Mouse (Mus musculus): Measurements from ENCODE around the gene Gnaq.
"Not testable (repeated sequence)": the region's sequence is repeated elsewhere in the genome, so short reads cannot be mapped to it uniquely, and the experiment has no call there.

Gnaq gene

DNA sequence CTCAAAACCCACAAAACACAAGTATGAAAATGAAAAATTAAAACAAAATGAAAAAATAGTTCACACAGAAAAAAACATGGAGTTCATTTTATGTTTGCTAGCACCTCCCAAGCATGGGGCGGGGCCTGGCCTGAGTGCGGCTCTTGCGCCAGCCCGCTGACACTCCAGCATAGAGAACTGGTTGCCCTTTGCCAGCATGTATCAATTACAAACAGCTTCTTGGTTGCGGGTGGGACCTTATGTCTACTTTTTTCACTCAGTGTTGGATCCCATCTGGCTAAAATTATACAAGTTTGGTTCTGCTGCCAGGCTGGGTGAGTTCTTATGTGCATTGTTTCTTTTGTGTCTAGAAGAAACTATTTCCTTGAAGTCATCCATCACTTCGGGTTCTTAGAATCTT is 14.8 kb downstream of the Gnaq start:
- no peak for DNase-seq (ENCODE audit: low read depth, low spot score)

DNA sequence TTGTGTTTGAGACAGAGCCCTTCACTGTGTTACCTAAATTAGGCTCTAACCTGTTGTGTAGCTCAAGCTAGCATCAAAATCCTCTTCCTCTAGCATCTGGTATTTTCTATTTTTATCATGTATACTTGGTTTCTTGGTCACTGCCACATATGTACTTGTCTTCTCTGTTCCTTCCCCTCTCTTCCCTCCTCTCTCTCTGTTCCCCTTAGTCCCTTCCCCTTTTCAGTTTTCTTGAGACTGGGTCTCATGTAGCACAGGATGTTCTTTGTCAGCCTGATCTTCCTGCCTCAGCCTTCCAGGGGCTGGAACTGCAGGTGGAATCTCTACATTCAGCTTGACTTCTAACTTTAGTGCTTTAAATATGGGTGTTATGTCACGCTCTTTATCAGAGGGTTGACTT is 16.5 kb downstream of the Gnaq start:
- DNase-seq (ENCODE audit: low read depth, low spot score): no peak

DNA sequence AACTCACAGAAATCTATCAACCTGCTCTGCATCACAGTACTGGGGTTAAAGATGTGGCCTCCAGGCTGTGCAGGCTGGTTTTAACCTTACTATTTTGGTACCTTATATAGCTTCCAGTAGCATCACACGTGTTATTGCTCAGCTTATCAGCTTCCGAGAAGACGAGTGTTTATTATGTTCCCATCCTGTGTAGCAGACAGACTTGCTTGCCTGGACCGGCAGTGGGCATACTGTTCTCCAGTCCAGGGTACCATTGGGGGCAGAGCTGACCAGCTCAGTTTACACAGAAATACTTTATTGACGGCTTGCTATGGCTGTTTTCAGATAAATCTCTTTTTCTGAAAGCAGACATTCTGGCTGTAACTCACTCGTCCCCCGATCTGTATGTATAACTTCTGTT is 17.7 kb downstream of the Gnaq start:
- DNase-seq (ENCODE audit: low read depth, low spot score): no peak

DNA sequence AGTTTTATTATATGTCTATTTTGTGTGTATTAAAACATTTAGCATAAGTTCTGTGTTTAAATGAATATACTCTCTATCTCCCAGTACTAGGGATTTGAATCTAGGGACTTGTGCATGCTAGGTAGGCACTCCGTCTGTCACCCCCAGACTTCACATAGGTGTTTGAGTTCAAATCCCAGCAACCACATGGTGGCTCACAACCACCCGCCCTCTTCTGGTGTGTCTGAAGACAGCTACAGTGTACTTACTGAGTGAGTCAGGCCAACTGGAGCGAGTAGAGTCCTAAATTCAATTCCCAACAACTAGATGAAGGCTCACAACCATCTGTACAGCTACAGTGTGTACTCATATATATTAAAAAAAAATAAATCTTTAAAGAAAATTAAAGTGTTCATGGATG is 21.2 kb downstream of the Gnaq start:
- no peak for DNase-seq (ENCODE audit: low read depth, low spot score)

DNA sequence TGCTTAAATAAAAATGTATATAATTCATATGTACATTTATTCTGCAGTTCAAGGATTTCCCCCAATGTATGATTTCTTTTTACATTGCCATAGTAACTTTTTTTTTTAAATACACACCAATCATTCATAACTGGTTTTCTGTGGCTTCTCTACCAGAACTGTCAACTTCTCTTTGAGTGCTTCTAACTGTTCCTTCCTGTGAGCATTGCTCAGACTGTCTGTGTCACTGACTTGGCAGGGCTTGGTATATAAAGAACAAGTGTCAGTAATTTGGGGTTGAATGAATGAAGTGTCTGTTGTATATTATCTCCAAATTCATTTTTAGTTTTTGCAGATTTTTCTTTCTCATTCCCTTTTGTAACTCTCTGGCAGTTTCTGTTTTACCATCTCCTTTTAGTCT is 21.8 kb downstream of the Gnaq start:
- no peak for DNase-seq (ENCODE audit: low read depth, low spot score)

DNA sequence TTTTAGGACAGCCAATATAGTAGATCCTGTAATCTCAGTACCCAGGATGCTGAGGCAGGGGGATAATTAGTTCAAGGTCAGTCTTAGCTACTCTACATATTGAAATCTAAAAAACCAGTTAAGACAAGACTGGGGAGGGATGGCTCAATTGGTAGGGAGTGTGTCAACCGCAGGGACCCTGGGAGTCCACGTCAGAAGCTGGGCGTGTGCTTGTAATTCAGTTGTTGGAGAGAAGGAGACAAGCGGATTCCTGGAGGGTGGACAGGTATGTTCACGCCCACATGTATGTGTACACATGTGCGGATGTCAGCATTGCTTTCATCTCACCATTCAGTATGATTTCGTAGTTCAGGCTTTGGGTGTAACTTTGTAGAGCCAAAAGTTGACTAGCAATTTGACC is 24.5 kb downstream of the Gnaq start:
- DNase-seq (ENCODE audit: low read depth, low spot score): no peak

DNA sequence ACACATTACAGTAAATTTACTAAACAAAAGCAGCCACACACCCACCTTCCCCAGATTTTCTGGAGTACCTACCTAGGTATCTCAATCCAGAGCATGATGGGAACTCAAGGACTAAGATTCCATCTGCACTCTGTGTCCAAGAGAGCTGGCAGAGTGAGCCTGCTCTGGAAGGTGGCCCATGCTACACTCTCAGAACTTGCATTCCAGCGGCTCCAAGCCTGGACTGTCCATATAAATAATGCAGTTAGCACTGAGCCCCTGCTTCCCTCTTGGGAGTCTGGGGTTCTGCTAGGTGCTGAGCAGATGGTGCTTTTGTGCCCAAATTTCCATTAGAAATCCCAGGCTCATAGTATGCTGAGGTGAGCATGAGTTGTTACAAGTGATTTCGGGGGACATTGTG is 28.1 kb downstream of the Gnaq start:
- no peak for DNase-seq (ENCODE audit: low read depth, low spot score)

DNA sequence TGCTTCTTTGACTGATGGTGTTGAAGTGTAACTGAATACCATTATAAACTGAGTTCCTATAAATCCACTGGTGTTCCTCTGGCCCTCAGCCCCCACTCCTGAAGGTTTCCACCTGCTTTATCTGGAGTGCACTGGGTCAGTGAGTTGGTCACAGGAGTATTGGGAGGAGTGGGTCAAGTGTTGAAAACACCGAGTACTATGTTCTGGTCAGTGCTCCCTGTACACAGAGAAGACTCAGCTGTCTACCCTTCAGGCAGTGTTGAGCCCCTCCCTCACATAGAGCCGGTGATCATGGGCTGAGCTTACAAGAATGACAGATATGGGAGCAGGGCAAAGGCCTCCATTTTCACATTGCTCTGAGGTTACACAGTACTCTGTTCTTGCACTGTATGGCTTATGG is 28.6 kb downstream of the Gnaq start:
- DNase-seq (ENCODE audit: low read depth, low spot score): no peak

DNA sequence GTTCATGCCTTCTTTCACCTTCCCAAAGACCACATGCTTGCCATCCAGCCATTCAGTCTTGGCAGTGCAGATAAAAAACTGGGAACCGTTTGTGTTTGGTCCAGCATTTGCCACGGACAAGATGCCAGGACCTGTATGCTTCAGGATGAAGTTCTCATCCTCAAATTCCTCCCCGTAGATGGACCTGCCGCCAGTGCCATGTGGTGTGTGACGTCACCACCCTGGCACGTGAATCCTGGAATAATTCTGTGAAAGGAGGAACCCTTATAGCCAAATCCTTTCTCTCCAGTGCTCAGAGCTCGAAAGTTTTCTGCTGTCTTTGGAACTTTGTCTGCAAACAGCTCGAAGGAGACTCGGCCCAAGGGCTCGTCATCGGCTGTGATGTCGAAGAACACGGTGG is 31.8 kb downstream of the Gnaq start:
- DNase-seq (ENCODE audit: low read depth, low spot score): not testable (repeated sequence)

DNA sequence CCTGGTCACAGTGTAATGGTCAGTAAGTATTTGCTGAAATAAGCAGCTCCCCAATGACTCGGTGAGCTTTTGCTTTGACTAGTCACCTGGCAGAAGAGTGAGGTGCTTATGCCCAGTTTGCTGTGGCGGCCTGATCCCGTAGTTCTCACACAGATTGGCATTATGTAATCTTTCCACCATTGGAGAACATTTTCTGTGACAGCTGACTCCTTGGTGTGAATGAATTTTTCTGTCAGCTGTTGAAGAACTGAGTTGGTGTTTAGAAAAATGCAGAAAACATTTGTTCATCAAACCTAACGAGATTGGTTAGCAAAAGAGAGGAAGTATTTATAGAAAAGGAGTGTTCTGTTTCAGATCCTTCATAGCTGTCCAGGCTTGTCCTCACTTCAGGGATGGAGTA is 34.6 kb downstream of the Gnaq start:
- DNase-seq (ENCODE audit: low read depth, low spot score): no peak

DNA sequence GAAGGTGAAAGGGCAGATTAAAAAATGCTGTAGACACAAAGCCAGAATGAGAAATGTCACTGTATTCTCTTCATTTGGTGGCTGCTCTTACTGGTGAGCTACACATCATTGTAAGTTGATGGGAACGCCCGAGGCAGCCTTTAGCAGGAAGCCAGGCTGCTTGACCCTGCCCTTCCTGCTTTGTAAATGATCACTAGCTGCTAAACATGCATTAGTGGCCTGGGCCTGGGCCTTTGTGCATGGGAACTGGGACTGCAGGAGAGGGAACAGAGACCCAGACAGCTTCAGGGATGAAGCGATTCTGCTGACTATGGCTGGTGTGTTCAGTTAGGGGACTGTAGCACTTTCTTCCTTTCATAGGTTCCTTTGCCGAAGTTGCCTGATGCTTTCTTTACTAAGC is 35.6 kb downstream of the Gnaq start:
- no peak for DNase-seq (ENCODE audit: low read depth, low spot score)

DNA sequence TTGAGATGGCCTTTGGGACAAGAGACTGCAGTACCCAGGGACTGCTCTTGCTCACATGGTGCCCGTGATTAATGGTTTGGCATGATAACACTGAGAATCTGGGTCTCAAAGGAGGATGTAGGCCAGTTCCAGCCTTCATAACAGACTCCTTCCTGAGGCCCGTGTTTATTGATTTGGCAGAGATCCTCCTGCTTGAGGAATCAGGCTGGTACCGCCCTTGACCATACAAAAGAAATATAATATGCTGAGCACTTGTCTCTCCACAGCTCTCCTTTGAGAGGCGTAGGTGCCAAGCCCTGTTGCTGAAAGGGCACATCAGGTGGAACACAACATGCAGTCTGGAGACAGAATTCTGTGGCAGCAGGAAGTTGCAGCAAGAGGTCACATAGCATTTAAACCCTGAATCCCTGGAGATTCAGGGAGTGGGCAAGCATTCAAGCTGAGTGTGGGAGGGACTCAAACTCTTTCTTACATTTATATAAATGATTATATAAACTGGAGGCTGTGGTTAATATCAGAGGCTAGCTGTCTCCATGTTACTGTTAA is 36.1 kb downstream of the Gnaq start:
- no peak for DNase-seq (ENCODE audit: low read depth, low spot score)

DNA sequence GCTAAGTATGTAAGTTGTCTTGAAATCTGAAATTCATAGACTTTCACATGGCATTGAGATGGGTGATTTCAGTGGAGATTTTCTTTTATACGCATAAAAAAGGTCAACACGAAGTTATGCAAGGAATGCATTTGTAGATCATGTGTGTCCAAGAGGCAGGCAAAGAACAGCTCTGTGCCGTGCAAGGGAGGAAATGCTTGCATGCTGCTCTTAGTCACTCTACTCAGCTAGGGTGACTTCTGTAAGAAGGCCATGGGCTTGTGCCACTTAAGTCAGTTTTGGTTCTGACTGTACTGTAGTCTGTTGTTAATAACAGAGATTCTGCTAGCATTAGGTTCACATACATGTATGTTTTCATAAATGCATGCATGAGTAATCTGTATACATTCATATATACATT is 38.1 kb downstream of the Gnaq start:
- no peak for DNase-seq (ENCODE audit: low read depth, low spot score)

DNA sequence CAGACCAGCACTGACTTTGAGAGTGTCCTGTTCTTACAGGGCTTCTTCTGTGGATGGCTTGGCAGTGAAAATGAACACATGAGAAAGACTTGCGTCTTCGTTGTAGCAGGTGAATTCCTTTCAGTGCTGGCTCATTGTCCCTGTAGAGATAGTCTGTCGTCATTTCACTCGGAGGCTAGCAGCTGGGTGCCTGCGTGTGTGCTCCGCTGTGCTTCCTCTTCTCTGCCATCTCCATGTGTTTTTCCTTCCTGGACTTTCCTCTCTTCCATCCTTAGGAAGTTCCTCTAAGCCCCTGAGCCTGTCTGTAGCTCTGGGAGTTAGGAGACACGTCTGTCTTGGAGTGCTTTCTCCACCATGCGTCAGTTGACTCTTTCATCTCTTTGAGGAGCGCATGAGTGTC is 41.1 kb downstream of the Gnaq start:
- no peak for DNase-seq (ENCODE audit: low read depth, low spot score)

DNA sequence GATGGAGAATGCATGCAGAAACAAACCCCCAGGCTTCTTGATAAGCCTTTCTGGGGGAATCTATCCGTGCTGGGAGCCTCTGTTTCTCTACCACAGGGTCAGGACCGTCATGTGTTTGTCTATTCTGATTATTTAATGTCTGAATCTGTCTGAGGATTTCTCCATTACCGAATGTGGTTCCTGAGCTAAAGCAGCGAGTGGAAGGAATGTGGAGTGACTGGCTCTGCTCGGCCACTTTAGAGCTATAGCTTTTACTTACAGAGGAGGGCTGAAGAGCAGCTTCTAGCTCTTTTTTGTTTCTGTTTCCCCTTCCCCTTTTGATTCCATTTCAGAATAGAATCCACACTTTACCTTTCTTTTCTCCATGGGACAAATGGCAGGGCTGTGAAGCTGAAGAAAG is 43.8 kb downstream of the Gnaq start:
- DNase-seq (ENCODE audit: low read depth, low spot score): no peak

DNA sequence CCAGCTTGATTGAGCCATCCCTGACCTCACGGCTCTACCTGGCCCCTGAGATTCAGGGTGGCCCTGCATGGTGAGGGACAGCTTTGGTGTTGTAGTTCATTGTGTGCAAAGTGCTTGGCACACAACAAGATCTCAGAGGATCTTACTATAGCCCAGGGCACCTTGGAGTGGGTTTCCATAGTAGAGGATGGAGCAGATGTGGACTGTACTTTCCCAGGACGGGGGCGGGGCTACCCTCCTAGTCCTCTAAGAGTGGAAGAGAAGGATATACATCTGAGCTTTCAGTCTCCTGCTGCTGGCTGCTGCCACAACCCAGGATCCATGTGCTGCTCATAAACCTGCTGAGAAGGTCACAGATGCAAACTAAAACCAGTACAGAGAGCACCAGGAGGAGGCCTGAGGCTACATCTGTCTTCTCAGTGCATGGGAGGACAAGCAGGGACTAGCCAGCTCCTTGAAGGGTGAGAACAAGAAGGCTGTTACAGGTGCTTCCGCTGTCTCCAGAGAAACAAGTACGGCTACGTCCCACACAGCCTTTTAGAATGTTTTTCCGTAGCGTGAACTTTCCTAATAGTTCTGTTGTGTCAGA is 44.6 kb downstream of the Gnaq start:
- no peak for DNase-seq (ENCODE audit: low read depth, low spot score)

DNA sequence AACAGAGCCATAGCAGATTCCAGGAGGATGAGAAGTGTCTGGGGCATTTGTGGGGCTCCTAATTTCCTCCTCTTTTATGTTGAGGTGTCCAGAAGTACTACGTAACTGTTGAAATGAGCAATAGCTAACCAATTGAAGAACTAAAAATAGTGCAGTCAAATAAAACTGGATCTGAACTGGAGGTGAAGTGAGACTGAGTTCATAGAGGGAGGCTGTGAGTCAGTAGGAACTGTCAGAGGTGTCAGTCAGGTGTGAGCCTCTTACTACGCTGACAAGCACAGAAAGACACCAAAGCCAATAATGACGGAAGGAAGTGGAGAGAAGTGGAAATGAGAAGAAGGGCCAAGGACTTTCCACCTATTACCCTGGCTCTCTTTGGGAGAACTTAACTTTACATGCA is 48.6 kb downstream of the Gnaq start:
- no peak for DNase-seq (ENCODE audit: low read depth, low spot score)

DNA sequence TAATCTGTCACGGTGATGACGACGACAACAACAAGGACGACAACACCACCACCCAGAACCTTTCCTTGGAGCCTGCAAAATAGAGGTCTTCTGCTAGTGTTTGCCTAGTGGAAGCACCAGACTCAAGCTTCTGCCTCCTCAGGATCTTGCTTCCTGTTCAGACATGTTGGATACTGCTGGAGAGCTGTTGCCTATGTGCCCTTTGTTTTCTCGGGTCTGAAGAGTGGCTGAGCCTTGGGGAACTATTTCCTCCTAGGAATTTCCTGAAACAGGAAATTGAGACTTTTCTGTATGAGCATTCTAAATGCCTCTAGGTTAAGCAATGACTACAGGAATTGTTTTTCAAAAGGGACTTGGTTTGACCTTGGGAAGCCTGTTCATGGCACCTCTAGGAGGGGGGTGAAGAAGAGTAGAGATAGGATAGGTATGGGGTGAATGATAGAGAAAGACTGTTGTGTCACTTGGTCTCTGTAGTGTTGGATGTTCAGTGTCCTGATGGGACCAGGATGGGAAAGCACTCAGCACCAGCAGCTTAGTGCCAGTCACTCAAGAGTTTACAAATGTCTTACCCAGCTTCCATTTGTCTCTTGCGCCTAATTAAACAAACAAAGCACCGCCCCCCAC is 49.3 kb downstream of the Gnaq start:
- no peak for DNase-seq (ENCODE audit: low read depth, low spot score)

DNA sequence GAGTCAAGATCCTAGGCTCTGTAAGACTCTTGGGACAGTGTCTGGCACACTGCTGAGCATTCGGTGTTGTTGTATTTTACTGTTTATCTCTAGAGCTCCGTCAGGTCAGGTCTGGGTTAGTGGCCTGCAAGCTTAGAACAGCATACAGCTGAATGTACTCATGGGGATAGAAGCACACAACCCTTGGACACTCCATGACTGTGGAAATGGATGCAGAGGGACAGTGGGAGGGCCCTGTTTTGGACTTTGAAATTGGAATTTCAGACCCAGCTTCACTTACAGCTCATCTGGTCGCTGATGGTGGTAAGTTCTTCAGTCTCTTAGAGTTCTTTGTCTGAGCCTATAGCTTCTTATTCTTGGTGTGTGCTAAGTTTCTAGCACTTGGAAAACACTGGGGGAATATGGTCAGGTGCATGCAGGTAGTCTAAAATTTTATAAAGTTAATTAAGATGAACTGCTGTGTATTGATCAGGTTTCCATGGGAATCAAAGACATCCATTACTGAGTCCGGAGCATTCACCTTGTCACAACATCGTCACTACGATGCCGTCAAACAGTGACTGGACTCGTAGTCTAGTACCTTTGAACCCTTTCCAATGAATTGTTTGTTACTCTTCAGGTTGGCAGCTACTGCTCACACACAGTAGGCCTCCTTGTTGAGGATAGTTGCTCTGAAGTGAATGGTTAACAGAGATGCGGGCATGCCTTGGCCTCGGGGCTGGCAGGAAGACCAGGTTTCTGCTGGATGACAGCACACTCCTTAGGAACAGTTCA is 51.1 kb downstream of the Gnaq start:
- DNase-seq (ENCODE audit: low read depth, low spot score): no peak

DNA sequence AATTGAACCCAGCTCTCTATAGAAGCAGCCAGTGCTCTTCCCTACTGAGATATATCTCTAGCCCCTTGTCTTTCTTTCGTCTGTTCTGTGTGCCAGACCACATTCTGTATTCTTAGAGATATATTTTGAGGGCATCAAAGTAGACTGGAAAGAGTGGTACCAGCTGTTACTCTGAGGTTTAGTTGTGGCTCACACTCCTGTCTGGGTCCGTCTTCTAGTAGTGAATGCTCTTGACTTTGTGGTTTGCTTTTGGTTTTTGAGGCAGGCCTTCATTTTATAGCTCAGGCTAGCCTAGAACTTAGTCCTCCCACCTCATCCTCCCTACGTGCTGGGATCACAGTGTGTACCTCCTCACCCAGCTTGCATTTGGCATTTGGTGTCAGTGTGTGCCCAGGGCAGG is 54.4 kb downstream of the Gnaq start:
- DNase-seq (ENCODE audit: low read depth, low spot score): no peak

DNA sequence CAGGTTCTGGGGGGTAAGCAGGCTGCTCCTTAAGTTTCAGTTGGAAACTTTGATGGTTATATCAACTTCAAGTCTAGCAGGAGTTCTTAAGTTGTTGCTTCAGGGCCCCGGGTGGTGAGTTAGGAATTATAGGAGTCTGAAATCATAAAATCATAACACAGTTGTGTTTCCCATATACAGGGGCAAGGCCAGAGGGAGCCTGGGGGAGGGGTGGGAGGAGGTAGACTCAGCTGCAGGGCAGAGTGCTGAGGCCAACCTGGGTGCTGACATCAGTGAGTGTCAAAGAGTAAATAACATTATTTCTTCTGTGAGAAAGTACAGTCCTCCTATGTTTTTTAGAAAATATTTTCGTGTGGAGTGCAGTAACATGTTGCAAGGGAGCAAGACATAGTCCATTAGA is 55.3 kb downstream of the Gnaq start:
- no peak for DNase-seq (ENCODE audit: low read depth, low spot score)

DNA sequence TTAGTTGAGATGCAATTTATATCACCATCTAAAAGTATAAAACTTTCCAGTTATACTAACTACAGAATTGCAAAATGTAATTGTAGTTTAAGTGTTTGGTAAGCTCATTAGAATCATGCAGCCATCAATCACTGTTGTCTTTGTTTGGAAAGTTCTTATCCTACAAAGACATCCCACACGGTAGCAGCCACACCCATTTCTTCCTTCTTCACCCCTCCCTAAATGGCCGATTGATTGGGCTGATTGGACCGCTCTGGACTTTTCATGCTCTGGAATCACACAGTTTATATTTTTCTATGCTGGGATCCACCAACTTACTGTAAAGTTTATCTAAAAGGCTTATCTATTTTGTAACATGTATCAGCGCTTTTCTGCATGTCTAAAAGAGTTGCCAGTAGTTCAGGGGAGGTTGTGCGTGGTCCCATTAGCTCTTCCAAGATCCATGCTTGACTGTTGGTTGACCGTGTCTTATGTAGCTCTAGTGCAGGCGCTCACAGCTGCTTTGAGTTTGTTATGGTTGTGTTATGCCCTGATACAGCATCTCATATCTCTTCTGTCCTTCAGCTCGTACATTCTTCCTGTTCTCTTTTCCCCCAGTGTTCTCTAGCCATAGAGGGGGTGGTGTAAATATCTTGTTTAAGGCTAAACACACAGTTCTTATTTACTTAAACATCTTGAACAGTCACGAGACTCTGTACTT is 56.6 kb downstream of the Gnaq start:
- no peak for DNase-seq (ENCODE audit: low read depth, low spot score)

Measured in retina, postnatal 7 days (tissue).